Mouse (Mus musculus): ENCODE measurements around the gene Prkaca. TPM values are rescaled to one million over a fixed set of nuclear protein-coding genes. Genes with fewer than 3 reads are reported as not detected.

Prkaca gene
- polyA plus RNA-seq, 1 experiment from 2014 or later = 39.9 TPM

- H3K4me3 ChIP-seq (ENCODE audit: low read depth, low read length) = no peak overlapping the region
- no peak overlapping the region for H3K9ac ChIP-seq (ENCODE audit: low read depth, low read length)
- H3K36me3 ChIP-seq (ENCODE audit: control insufficient read depth, insufficient read depth) = no peaks in the 10 kb centered on the region
- no peaks in the 10 kb centered on the region for H3K9me3 ChIP-seq (replicated peaks; ENCODE audit: control insufficient read depth, low read length)
- H3K27me3 ChIP-seq (ENCODE audit: control insufficient read depth, insufficient read depth, low read depth, low read length) = no peaks in the 10 kb centered on the region
- no peak for ATAC-seq (ENCODE audit: low read depth)
- WGBS (ENCODE audit: insufficient replicate concordance) = 53% methylated on average over 4 of the region's 4 CpGs
- H3K27ac ChIP-seq (ENCODE audit: low read length) = no peak overlapping the region
- H3K4me2 ChIP-seq (ENCODE audit: low read depth, low read length) = no peak overlapping the region
- H3K4me1 ChIP-seq (ENCODE audit: control insufficient read depth, low read depth, low read length) = no peaks in the 10 kb centered on the region
Observed at GRCm38 (mm10) chr8:84032777-84033176, 60.0 kb downstream of the Prkaca start.

- Histone ChIP-seq H3K9me3 (replicated peaks; ENCODE audit: control insufficient read depth, low read length) (no peaks in the 10 kb centered on the region), H3K9ac (ENCODE audit: low read depth, low read length) (no peak overlapping the region), H3K4me3 (ENCODE audit: low read depth, low read length) (no peak overlapping the region), H3K27ac (ENCODE audit: low read length) (no peak overlapping the region), H3K4me1 (ENCODE audit: control insufficient read depth, low read depth, low read length) (no peaks in the 10 kb centered on the region), H3K36me3 (ENCODE audit: control insufficient read depth, insufficient read depth) (no peaks in the 10 kb centered on the region), H3K4me2 (ENCODE audit: low read depth, low read length) (no peak overlapping the region), H3K27me3 (ENCODE audit: control insufficient read depth, insufficient read depth, low read depth, low read length) (peaks cover 24% of the 10 kb centered on the region)
- ATAC-seq (ENCODE audit: low read depth) = no peak
- WGBS (ENCODE audit: insufficient replicate concordance) = 67% methylated on average over 5 of the region's 5 CpGs
Observed at GRCm38 (mm10) chr8:84038015-84038414, 65.2 kb downstream of the Prkaca start.

DNA sequence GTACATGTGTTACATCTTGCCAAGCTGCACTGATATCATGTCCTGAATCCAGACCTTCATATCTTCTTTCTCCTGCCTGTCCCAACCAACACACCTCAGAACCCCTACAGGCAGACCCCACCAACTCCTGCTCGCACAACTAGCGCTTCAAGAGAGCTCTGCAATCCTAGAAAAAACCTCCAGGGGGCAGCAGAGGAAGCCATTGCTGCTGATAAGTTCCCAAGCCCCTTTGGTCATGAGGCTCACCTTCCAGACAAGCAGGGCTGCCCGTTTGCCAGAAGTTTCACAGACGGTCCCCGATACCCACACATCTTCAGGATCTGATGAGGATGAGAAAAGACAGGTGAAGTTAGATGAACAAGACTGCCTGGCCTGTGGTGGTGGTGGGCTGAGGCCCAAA lies 66.3 kb downstream of the Prkaca start:
- H3K36me3 ChIP-seq (ENCODE audit: control insufficient read depth, insufficient read depth) = no peaks in the 10 kb centered on the region
- H3K4me2 ChIP-seq (ENCODE audit: low read depth, low read length) = no peak overlapping the region
- no peak overlapping the region for H3K27ac ChIP-seq (ENCODE audit: low read length)
- WGBS (ENCODE audit: insufficient replicate concordance) = 1% methylated on average over 5 of the region's 5 CpGs
- H3K4me3 ChIP-seq (ENCODE audit: low read depth, low read length) = no peak overlapping the region
- peaks cover 34% of the 10 kb centered on the region for H3K27me3 ChIP-seq (ENCODE audit: control insufficient read depth, insufficient read depth, low read depth, low read length)
- H3K9ac ChIP-seq (ENCODE audit: low read depth, low read length) = no peak overlapping the region
- no peaks in the 10 kb centered on the region for H3K4me1 ChIP-seq (ENCODE audit: control insufficient read depth, low read depth, low read length)
- ATAC-seq (ENCODE audit: low read depth) = no peak
- no peaks in the 10 kb centered on the region for H3K9me3 ChIP-seq (replicated peaks; ENCODE audit: control insufficient read depth, low read length)

DNA sequence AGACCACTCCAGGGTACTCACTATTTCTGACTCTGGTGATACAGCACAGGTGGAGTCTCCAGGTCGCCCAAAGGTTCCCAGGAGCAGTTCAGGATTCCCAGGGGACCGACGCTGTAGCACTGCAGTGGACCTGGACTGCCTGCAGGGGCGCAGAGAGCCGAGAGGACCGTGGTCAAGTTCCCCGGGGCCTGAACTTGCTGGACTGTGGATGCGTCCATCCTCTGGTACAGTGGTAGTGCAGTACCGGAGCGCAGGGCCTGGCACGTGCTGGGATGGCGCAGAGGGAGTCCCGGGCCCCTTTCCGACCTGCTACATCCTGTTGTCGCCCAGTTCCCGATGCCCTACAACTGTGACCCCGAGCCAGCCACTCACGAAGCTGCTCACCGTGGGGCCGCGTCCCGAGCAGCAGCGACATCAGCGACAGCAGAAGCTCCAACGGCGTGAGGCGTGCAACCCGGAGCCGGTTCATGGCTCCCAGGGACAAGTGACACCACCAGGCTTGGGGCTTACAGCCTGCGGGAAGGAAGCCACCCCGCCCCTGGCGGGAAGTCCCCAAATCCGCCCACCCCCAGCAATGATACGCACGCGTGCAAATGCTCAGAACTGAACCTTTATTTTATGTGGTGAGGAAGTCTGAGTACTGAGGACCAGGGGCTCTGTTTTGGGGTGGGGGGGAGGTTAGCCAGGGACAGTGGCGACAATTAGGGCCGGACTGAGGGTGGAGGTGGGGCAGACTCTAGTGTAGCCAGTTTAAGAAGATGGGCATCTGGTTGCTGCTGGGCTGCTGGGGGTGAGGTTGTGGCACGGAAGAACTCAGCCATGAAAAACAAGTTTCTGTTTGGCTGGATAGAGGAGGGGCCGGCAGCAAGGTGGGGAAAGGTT lies 69.5 kb downstream of the Prkaca start, which contains the start of gene Il27ra:
Gene Il27ra, minus strand, starts transcription at position 524 of the 882 bp plus-strand sequence.
- H3K27ac ChIP-seq (ENCODE audit: low read length) = no peak within 1 kb of the TSS
- H3K27me3 ChIP-seq (ENCODE audit: control insufficient read depth, insufficient read depth, low read depth, low read length) = peaks cover 49% of the 10 kb centered on the region
- peak within 1 kb of the TSS; percentile 33 for H3K4me3 ChIP-seq (ENCODE audit: low read depth, low read length)
- H3K4me2 ChIP-seq (ENCODE audit: low read depth, low read length) = peak within 1 kb of the TSS; percentile 47
- H3K36me3 ChIP-seq (ENCODE audit: control insufficient read depth, insufficient read depth) = no peaks in the 10 kb centered on the region
- no peaks in the 10 kb centered on the region for H3K9me3 ChIP-seq (replicated peaks; ENCODE audit: control insufficient read depth, low read length)
- H3K4me1 ChIP-seq (ENCODE audit: control insufficient read depth, low read depth, low read length) = no peaks in the 10 kb centered on the region
- ATAC-seq (ENCODE audit: low read depth) = peak; percentile 61
- no peak within 1 kb of the TSS for H3K9ac ChIP-seq (ENCODE audit: low read depth, low read length)
- 1% methylated on average over 40 of the region's 40 CpGs for WGBS (ENCODE audit: insufficient replicate concordance)

GRCm38 (mm10) chr8:84042948-84043342 lies 70.2 kb downstream of the Prkaca start:
- H3K4me3 ChIP-seq (ENCODE audit: low read depth, low read length) = peak overlapping the region; percentile 33; the same call in 1 of the 2 replicates
- H3K27ac ChIP-seq (ENCODE audit: low read length) = no peak overlapping the region
- H3K9ac ChIP-seq (ENCODE audit: low read depth, low read length) = no peak overlapping the region
- WGBS (ENCODE audit: insufficient replicate concordance) = 25% methylated on average over 12 of the region's 12 CpGs
- no peak for ATAC-seq (ENCODE audit: low read depth)
- peaks cover 47% of the 10 kb centered on the region for H3K27me3 ChIP-seq (ENCODE audit: control insufficient read depth, insufficient read depth, low read depth, low read length)
- H3K36me3 ChIP-seq (ENCODE audit: control insufficient read depth, insufficient read depth) = no peaks in the 10 kb centered on the region
- H3K4me1 ChIP-seq (ENCODE audit: control insufficient read depth, low read depth, low read length) = no peaks in the 10 kb centered on the region
- peak overlapping the region; percentile 47; the same call in 1 of the 2 replicates for H3K4me2 ChIP-seq (ENCODE audit: low read depth, low read length)
- H3K9me3 ChIP-seq (replicated peaks; ENCODE audit: control insufficient read depth, low read length) = no peaks in the 10 kb centered on the region

- Histone ChIP-seq H3K4me2 (ENCODE audit: low read depth, low read length) (no peak overlapping the region), H3K27me3 (ENCODE audit: control insufficient read depth, insufficient read depth, low read depth, low read length) (peaks cover 47% of the 10 kb centered on the region), H3K4me1 (ENCODE audit: control insufficient read depth, low read depth, low read length) (no peaks in the 10 kb centered on the region)
Observed at GRCm38 (mm10) chr8:84044103-84044502, 71.3 kb downstream of the Prkaca start.

GRCm38 (mm10) chr8:84044900-84045299 lies 72.1 kb downstream of the Prkaca start, which contains the start of gene Rln3:
TSS of gene Rln3 (minus strand) at chr8:84045000.
- 12% methylated on average over 9 of the region's 9 CpGs for WGBS (ENCODE audit: insufficient replicate concordance)
- no peak within 1 kb of the TSS for H3K4me2 ChIP-seq (ENCODE audit: low read depth, low read length)

More at GRCm38 (mm10) chr8:84044103-84044502, 71.3 kb downstream of the Prkaca start:
- 16% methylated on average over 7 of the region's 7 CpGs for WGBS (ENCODE audit: insufficient replicate concordance)
- Histone ChIP-seq H3K27ac (ENCODE audit: low read length) (no peak overlapping the region), H3K36me3 (ENCODE audit: control insufficient read depth, insufficient read depth) (no peaks in the 10 kb centered on the region), H3K9ac (ENCODE audit: low read depth, low read length) (no peak overlapping the region), H3K9me3 (replicated peaks; ENCODE audit: control insufficient read depth, low read length) (no peaks in the 10 kb centered on the region), H3K4me3 (ENCODE audit: low read depth, low read length) (no peak overlapping the region)
- ATAC-seq (ENCODE audit: low read depth) = no peak

More at GRCm38 (mm10) chr8:84044900-84045299, 72.1 kb downstream of the Prkaca start, which contains the start of gene Rln3:
- Histone ChIP-seq H3K4me1 (ENCODE audit: control insufficient read depth, low read depth, low read length) (no peaks in the 10 kb centered on the region), H3K4me3 (ENCODE audit: low read depth, low read length) (no peak within 1 kb of the TSS), H3K27ac (ENCODE audit: low read length) (no peak within 1 kb of the TSS), H3K9ac (ENCODE audit: low read depth, low read length) (no peak within 1 kb of the TSS), H3K27me3 (ENCODE audit: control insufficient read depth, insufficient read depth, low read depth, low read length) (peaks cover 47% of the 10 kb centered on the region), H3K9me3 (replicated peaks; ENCODE audit: control insufficient read depth, low read length) (no peaks in the 10 kb centered on the region), H3K36me3 (ENCODE audit: control insufficient read depth, insufficient read depth) (no peaks in the 10 kb centered on the region)
- no peak for ATAC-seq (ENCODE audit: low read depth)

All from liver, embryonic 16.5 days (tissue).